Mouse (Mus musculus) macrophage (primary cell): ENCODE measurements around the gene Mysm1. TPM values are rescaled to one million over a fixed set of nuclear protein-coding genes. Genes with fewer than 3 reads are reported as not detected.

Source experiments
- H3K27ac ChIP-seq: fragments of 350-480 bp; formaldehyde crosslinking; 2 replicates; pipeline ENCODE4 v1.9.0; 2021
- H3K36me3 ChIP-seq: fragments of 350-480 bp; formaldehyde crosslinking; 2 replicates; pipeline ENCODE4 v1.9.0; 2021; ENCODE audit errors: inconsistent target
- H3K4me3 ChIP-seq: fragments of 350-480 bp; formaldehyde crosslinking; 2 replicates; pipeline ENCODE4 v1.9.0; 2021; ENCODE audit errors: inconsistent target
- H3K79me2 ChIP-seq: fragments of 350-480 bp; formaldehyde crosslinking; 2 replicates; pipeline ENCODE4 v1.9.0; 2021; ENCODE audit errors: inconsistent target
- WGBS: methylation state at CpG from one replicate; pipeline ENCODE4 v1.1.7; 2026; ENCODE audit warnings: inconsistent platforms; ENCODE audit not compliant: missing documents; 5-methylcytosine and 5-hydroxymethylcytosine counted together
- polyA plus RNA-seq: library from polyadenylated mRNA; stranded (reverse); fragments of 250-400 nt; gene quantifications from 3 replicates; pipeline ENCODE4 v1.2.4, GENCODE M21; 2018; ENCODE audit warnings: inconsistent platforms

Gene Mysm1
- polyA plus RNA-seq, 1 experiment from 2014 or later = 11.4 TPM

- WGBS = 100% methylated on average over 1 of the region's 1 CpGs
- Histone ChIP-seq H3K36me3 (no peaks in the 10 kb centered on the region), H3K4me3 (no peak overlapping the region), H3K27ac (no peak overlapping the region), H3K79me2 (no peaks in the 10 kb centered on the region)
Observed at GRCm38 (mm10) chr4:95000147-95000546, 21.2 kb upstream of the Mysm1 start.

- Histone ChIP-seq H3K27ac (no peak overlapping the region), H3K4me3 (no peak overlapping the region), H3K36me3 (no peaks in the 10 kb centered on the region), H3K79me2 (no peaks in the 10 kb centered on the region)
- WGBS = 50% methylated on average over 3 of the region's 3 CpGs
Observed at GRCm38 (mm10) chr4:94999249-94999648, 20.3 kb upstream of the Mysm1 start.

GRCm38 (mm10) chr4:94995862-94996261 lies 17.0 kb upstream of the Mysm1 start:
- no peaks in the 10 kb centered on the region for H3K36me3 ChIP-seq
- H3K27ac ChIP-seq = no peak overlapping the region
- WGBS = 73% methylated on average over 3 of the region's 4 CpGs
- no peak overlapping the region for H3K4me3 ChIP-seq
- H3K79me2 ChIP-seq = no peaks in the 10 kb centered on the region

GRCm38 (mm10) chr4:94990204-94990603 lies 11.3 kb upstream of the Mysm1 start:
- H3K36me3 ChIP-seq = no peaks in the 10 kb centered on the region
- H3K27ac ChIP-seq = no peak overlapping the region
- H3K4me3 ChIP-seq = no peak overlapping the region
- 48% methylated on average over 3 of the region's 3 CpGs for WGBS
- no peaks in the 10 kb centered on the region for H3K79me2 ChIP-seq

- H3K27ac ChIP-seq = no peak overlapping the region
- no peaks in the 10 kb centered on the region for H3K79me2 ChIP-seq
- H3K36me3 ChIP-seq = no peaks in the 10 kb centered on the region
- no peak overlapping the region for H3K4me3 ChIP-seq
- 83% methylated on average over 4 of the region's 4 CpGs for WGBS
Observed at GRCm38 (mm10) chr4:94987725-94988124, 8.8 kb upstream of the Mysm1 start.

GRCm38 (mm10) chr4:94979500-94979915 lies 608 bp upstream of the Mysm1 start:
- 45% methylated on average over 4 of the region's 4 CpGs for WGBS
- Histone ChIP-seq H3K27ac (peak overlapping the region; percentile 61), H3K36me3 (0 out of 2 replicates have a peak, but pooled peaks cover 6% of the 10 kb centered on the region), H3K79me2 (peaks cover 40% of the 10 kb centered on the region), H3K4me3 (peak overlapping the region; percentile 64)

GRCm38 (mm10) chr4:94973321-94973720 lies 5.6 kb downstream of the Mysm1 start:
- 95% methylated on average over 2 of the region's 2 CpGs for WGBS
- Histone ChIP-seq H3K27ac (no peak overlapping the region), H3K4me3 (no peak overlapping the region), H3K79me2 (peaks cover 63% of the 10 kb centered on the region), H3K36me3 (peaks cover 48% of the 10 kb centered on the region)

GRCm38 (mm10) chr4:94952773-94953172 lies 26.1 kb downstream of the Mysm1 start:
- Histone ChIP-seq H3K4me3 (no peak overlapping the region), H3K27ac (no peak overlapping the region), H3K79me2 (no peaks in the 10 kb centered on the region), H3K36me3 (peaks cover 85% of the 10 kb centered on the region)
- WGBS = 88% methylated on average over 3 of the region's 3 CpGs

- Histone ChIP-seq H3K4me3 (no peak overlapping the region), H3K36me3 (peaks cover 61% of the 10 kb centered on the region), H3K79me2 (no peaks in the 10 kb centered on the region), H3K27ac (no peak overlapping the region)
- WGBS = 95% methylated on average over 11 of the region's 11 CpGs
Observed at GRCm38 (mm10) chr4:94941221-94941855, 37.6 kb downstream of the Mysm1 start.

GRCm38 (mm10) chr4:94928743-94929142 lies 50.2 kb downstream of the Mysm1 start, which contains the start of gene Eqtn:
Gene Eqtn (minus strand): TSS chr4:94928843.
- Histone ChIP-seq H3K4me3 (no peak within 1 kb of the TSS), H3K27ac (no peak within 1 kb of the TSS), H3K79me2 (no peaks in the 10 kb centered on the region), H3K36me3 (no peaks in the 10 kb centered on the region)

- Histone ChIP-seq H3K79me2 (no peaks in the 10 kb centered on the region), H3K36me3 (no peaks in the 10 kb centered on the region), H3K4me3 (no peak overlapping the region), H3K27ac (no peak overlapping the region)
- 29% methylated on average over 3 of the region's 3 CpGs for WGBS
Observed at GRCm38 (mm10) chr4:94901780-94902179, 77.1 kb downstream of the Mysm1 start.

- no peaks in the 10 kb centered on the region for H3K79me2 ChIP-seq
- 18% methylated on average over 2 of the region's 2 CpGs for WGBS
- H3K27ac ChIP-seq = no peak overlapping the region
- H3K36me3 ChIP-seq = no peaks in the 10 kb centered on the region
- H3K4me3 ChIP-seq = no peak overlapping the region
Observed at GRCm38 (mm10) chr4:94900744-94901143, 78.2 kb downstream of the Mysm1 start.

Other genes starting within 250 kb of the Mysm1 start
- not detected in 3 replicates for gene Tek, start 239.8 kb downstream of the Mysm1 start, polyA plus RNA-seq
- gene Eqtn, start 50.3 kb downstream of the Mysm1 start, polyA plus RNA-seq = 0.17 to 0.21 TPM in 2 of 3 replicates, not detected in the other
- gene Jun, start 73.1 kb upstream of the Mysm1 start, polyA plus RNA-seq = 85.3 to 155 TPM (median 144 TPM) in 3 replicates